Mouse (Mus musculus) embryonic fibroblast, embryonic 13.5 days (primary cell): ENCODE results near the gene Zfp697. TPM values are rescaled to one million over a fixed set of nuclear protein-coding genes. Genes with fewer than 3 reads are reported as not detected.

Experiments
- H3K27ac ChIP-seq: 2 replicates; pipeline ENCODE4 v1.5.1; 2012; ENCODE audit warnings: low read length, control low read depth, inconsistent platforms; ENCODE audit not compliant: insufficient read depth
- H3K4me1 ChIP-seq: 2 replicates; pipeline ENCODE4 v1.6.1; 2011; ENCODE audit warnings: low read length; ENCODE audit not compliant: control insufficient read depth, insufficient read depth
- H3K4me3 ChIP-seq: 2 replicates; pipeline ENCODE4 v1.5.1; 2011; ENCODE audit warnings: mild to moderate bottlenecking, control low read depth, low read length; ENCODE audit not compliant: insufficient read depth
- CTCF ChIP-seq: IDR thresholded peaks from 2 replicates; pipeline ENCODE4 v1.5.1; 2011; ENCODE audit warnings: mild to moderate bottlenecking, control low read depth, low read length, moderate library complexity, borderline replicate concordance; ENCODE audit not compliant: insufficient read depth
- POLR2A ChIP-seq: IDR thresholded peaks from 2 replicates; pipeline ENCODE4 v1.6.1; 2011; ENCODE audit warnings: low read depth, mild to moderate bottlenecking, control low read depth, low read length, moderate library complexity
- polyA plus RNA-seq: library from polyadenylated mRNA; stranded (reverse); fragments of >200 nt; gene quantifications from 2 replicates; pipeline ENCODE4 v1.2.4, GENCODE M21; 2011; ENCODE audit warnings: low read depth; ENCODE audit not compliant: missing spikeins, insufficient read length

The Zfp697 gene
- polyA plus RNA-seq, 1 experiment, result 7.6 TPM

DNA sequence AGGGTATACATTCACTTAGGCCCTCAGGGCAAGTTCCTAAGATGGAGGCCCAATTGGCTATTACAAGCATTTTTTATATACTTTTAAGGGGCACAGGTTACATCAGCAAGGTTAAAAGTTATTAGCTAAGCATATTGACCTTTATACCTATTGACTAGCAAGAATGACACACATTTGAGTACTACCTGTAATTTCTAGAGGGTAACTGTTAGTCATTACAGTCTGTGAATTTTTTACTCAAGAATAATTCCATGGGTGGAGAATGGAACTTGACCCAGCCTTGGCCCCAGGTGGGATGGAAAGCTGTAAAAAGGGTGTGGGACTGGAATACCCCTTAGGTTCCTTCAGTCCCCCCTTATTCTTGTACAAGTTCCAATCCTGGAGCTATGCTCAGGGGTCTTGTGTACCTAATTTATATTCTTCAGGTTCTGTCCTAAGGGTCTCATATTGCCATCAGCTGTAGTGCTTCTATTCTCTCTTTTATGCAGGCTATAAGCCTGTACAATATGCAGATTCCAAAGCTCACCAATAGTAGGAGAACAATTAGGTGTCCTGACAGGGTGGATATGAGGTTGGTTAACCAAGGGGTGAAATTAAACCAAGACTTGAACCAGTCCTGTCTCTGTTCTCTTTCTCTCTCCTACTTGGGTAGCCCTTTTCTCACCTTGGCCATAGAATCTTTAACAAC lies 400.1 kb downstream of the Zfp697 start:
- H3K27ac ChIP-seq, result no peak overlapping the region
- TF ChIP-seq CTCF (no peak), POLR2A (no peak)
- no peaks in the 10 kb centered on the region for H3K4me1 ChIP-seq
- no peak overlapping the region for H3K4me3 ChIP-seq

GRCm38 (mm10) chr3:98786551-98786950 lies 404.3 kb downstream of the Zfp697 start:
- Histone ChIP-seq H3K4me1 (no peaks in the 10 kb centered on the region), H3K27ac (no peak overlapping the region), H3K4me3 (no peak overlapping the region)
- TF ChIP-seq POLR2A, result no peak
- no peak for TF ChIP-seq CTCF

Other genes with a start within 250 kb of the Zfp697 start
- not detected in 2 replicates for gene Adam30, start 221.8 kb upstream of the Zfp697 start, polyA plus RNA-seq
- not detected in 2 replicates for gene Reg4, start 160.3 kb upstream of the Zfp697 start, polyA plus RNA-seq
- not detected in 2 replicates for gene Hmgcs2, start 102.0 kb upstream of the Zfp697 start, polyA plus RNA-seq
- 232 and 249 TPM in 2 replicates for gene Phgdh, start 42.5 kb upstream of the Zfp697 start, polyA plus RNA-seq
- not detected in 2 replicates for gene Gm4450, start 74.7 kb downstream of the Zfp697 start, polyA plus RNA-seq
- not detected in 2 replicates for gene Hsd3b4, start 128.1 kb downstream of the Zfp697 start, polyA plus RNA-seq
- not detected in 2 replicates for gene Gm10681, start 206.3 kb downstream of the Zfp697 start, polyA plus RNA-seq
- gene Hsd3b5, start 247.8 kb downstream of the Zfp697 start, polyA plus RNA-seq, result not detected in 2 replicates